ENCODE assay signal across 14 mouse cellular contexts in the genomic region with DNA sequence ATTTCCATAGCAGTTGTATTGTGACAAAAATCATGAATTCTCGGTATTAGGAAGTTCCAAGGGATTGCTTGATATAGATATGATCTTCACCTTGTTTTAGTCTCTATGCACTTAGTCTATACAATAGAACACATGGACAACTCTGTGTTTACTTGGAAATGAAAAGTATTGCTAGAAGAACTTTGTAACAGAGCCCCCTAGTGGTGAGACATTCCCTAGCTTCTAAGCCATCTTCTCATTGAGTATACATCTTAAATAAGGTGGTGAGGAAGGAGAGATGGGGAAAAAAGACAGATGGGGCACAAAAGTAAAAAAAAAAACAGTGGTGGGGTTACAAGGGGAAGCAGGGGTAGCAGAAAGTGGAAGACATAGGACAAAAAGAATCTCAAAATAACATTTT. TPM values are rescaled to one million over a fixed set of nuclear protein-coding genes. Genes with fewer than 3 reads are reported as not detected.
DNase-seq lines count a peak whose midpoint lies in the region; ATAC-seq and TF ChIP-seq lines count a peak whose summit lies in the region.
"Had no signal": no experiment of that assay in that cellular context is flagged by ENCODE, and none has a peak within 500 bp of the region (broad histone marks: within the 10 kb centered on the region; RNA-seq: fewer than 3 reads in every experiment).

No protein-coding gene starts in this region.

- H3K4me2 ChIP-seq in intestine, postnatal 0 days (replicated peaks; ENCODE audit: low read depth): no peak overlapping the region
- H3K4me2 ChIP-seq in intestine, embryonic 16.5 days (ENCODE audit: low read depth, low read length): no peak overlapping the region

- H3K36me3 ChIP-seq in intestine, postnatal 0 days (ENCODE audit: control insufficient read depth, insufficient read depth): no peaks in the 10 kb centered on the region
- no peaks in the 10 kb centered on the region for H3K36me3 ChIP-seq in intestine, embryonic 16.5 days (ENCODE audit: control insufficient read depth, insufficient read depth, low read length)

- no peaks in the 10 kb centered on the region for H3K9me3 ChIP-seq in intestine, postnatal 0 days (ENCODE audit: control insufficient read depth)
- H3K9me3 ChIP-seq in intestine, embryonic 16.5 days (ENCODE audit: control insufficient read depth, low read length): no peaks in the 10 kb centered on the region

- peak; percentile 61 for TF ChIP-seq CTCF in intestine, postnatal 0 days (IDR thresholded peaks at IDR 0.05; ENCODE audit: low read depth)

- DNase-seq in thymus, postnatal 0 days (ENCODE audit: low spot score): peak; percentile 2
- DNase-seq in thymus, postnatal 10 days (ENCODE audit: low spot score in 2 of 2): no peak
- DNase-seq in embryo, embryonic 10 days (ENCODE audit: low spot score): peak; percentile 17
- DNase-seq in frontal cortex, postnatal 14 days (ENCODE audit: low spot score in 2 of 2): no peak
- DNase-seq in layer of hippocampus, adult 18-20 months (ENCODE audit: low spot score in 2 of 2): no peak
- DNase-seq: heart, adult 11 months; thymus, adult 18-20 months had no signal

- H3K4me3 ChIP-seq in intestine, postnatal 0 days (ENCODE audit: low read depth, low read length): no peak overlapping the region
- no peak overlapping the region for H3K4me3 ChIP-seq in intestine, embryonic 16.5 days (ENCODE audit: low read length)
- H3K4me3 ChIP-seq: erythroblast, embryonic 14.5 days had no signal

- H3K4me1 ChIP-seq in intestine, postnatal 0 days (replicated peaks; ENCODE audit: control insufficient read depth, insufficient read depth, low read length): no peaks in the 10 kb centered on the region
- no peaks in the 10 kb centered on the region for H3K4me1 ChIP-seq in intestine, embryonic 16.5 days (ENCODE audit: control insufficient read depth, insufficient read depth, low read length)

- WGBS in intestine, postnatal 0 days: 76% methylated on average over 1 of the region's 1 CpGs
- 87% methylated on average over 1 of the region's 1 CpGs for WGBS in intestine, embryonic 16.5 days

- H3K9ac ChIP-seq in intestine, postnatal 0 days (ENCODE audit: low read depth, low read length): no peak overlapping the region
- no peak overlapping the region for H3K9ac ChIP-seq in intestine, embryonic 16.5 days (ENCODE audit: low read depth, low read length)

- no peak for ATAC-seq in intestine, postnatal 0 days
- ATAC-seq in intestine, embryonic 16.5 days: no peak
- ATAC-seq: activated CD4-positive, CD25-positive, alpha-beta regulatory T cell, adult 4 months had no signal

- no peaks in the 10 kb centered on the region for H3K27me3 ChIP-seq in intestine, postnatal 0 days (replicated peaks; ENCODE audit: control insufficient read depth, insufficient read depth, low read length)
- no peaks in the 10 kb centered on the region for H3K27me3 ChIP-seq in intestine, embryonic 16.5 days (replicated peaks; ENCODE audit: control insufficient read depth, insufficient read depth, low read length)

- no peak overlapping the region for H3K27ac ChIP-seq in intestine, postnatal 0 days (ENCODE audit: low read depth, low read length)
- no peak overlapping the region for H3K27ac ChIP-seq in intestine, embryonic 16.5 days (ENCODE audit: low read length)
- H3K27ac ChIP-seq: macrophage had no signal

RNA-seq across cellular contexts. Expression of a gene that starts 5.6 kb away (rescaled TPM):
- polyA plus RNA-seq in intestine, postnatal 0 days (2015; fragmentation: Nextera tagmentation; extraction: Ambion mirVana): not detected in 2 replicates
- polyA plus RNA-seq in intestine, embryonic 16.5 days (2015; fragmentation: Nextera tagmentation; extraction: Ambion mirVana): not detected in 2 replicates
- not detected in 2 replicates for polyA plus RNA-seq in thymus, postnatal 0 days (2015; fragmentation: Nextera tagmentation; extraction: Ambion mirVana)
- total RNA-seq in layer of hippocampus, adult 18-20 months (2021): not detected
- total RNA-seq: left cerebral cortex, postnatal 10 days had no signal
- polyA plus RNA-seq: activated CD4-positive, CD25-positive, alpha-beta regulatory T cell, adult 4 months; erythroblast, embryonic 14.5 days; macrophage; neural tube, embryonic 11.5 days had no signal

RNA-seq across cellular contexts. Expression of a gene that starts 16.4 kb away (rescaled TPM):
- polyA plus RNA-seq in intestine, postnatal 0 days (2015; fragmentation: Nextera tagmentation; extraction: Ambion mirVana): not detected in 2 replicates
- not detected in 2 replicates for polyA plus RNA-seq in intestine, embryonic 16.5 days (2015; fragmentation: Nextera tagmentation; extraction: Ambion mirVana)
- polyA plus RNA-seq in thymus, postnatal 0 days (2015; fragmentation: Nextera tagmentation; extraction: Ambion mirVana): not detected in 2 replicates
- not detected for total RNA-seq in layer of hippocampus, adult 18-20 months (2021)
- total RNA-seq: left cerebral cortex, postnatal 10 days had no signal
- polyA plus RNA-seq: activated CD4-positive, CD25-positive, alpha-beta regulatory T cell, adult 4 months; erythroblast, embryonic 14.5 days; macrophage; neural tube, embryonic 11.5 days had no signal

RNA-seq across cellular contexts. Expression of a gene that starts 29.7 kb away (rescaled TPM):
- not detected in 2 replicates for polyA plus RNA-seq in intestine, postnatal 0 days (2015; fragmentation: Nextera tagmentation; extraction: Ambion mirVana)
- not detected in 2 replicates for polyA plus RNA-seq in intestine, embryonic 16.5 days (2015; fragmentation: Nextera tagmentation; extraction: Ambion mirVana)
- polyA plus RNA-seq in thymus, postnatal 0 days (2015; fragmentation: Nextera tagmentation; extraction: Ambion mirVana): not detected in 2 replicates
- not detected for total RNA-seq in layer of hippocampus, adult 18-20 months (2021)
- total RNA-seq: left cerebral cortex, postnatal 10 days had no signal
- polyA plus RNA-seq: activated CD4-positive, CD25-positive, alpha-beta regulatory T cell, adult 4 months; erythroblast, embryonic 14.5 days; macrophage; neural tube, embryonic 11.5 days had no signal

RNA-seq across cellular contexts. Expression of a gene that starts 40.7 kb away (rescaled TPM):
- not detected in 2 replicates for polyA plus RNA-seq in intestine, postnatal 0 days (2015; fragmentation: Nextera tagmentation; extraction: Ambion mirVana)
- not detected in 2 replicates for polyA plus RNA-seq in intestine, embryonic 16.5 days (2015; fragmentation: Nextera tagmentation; extraction: Ambion mirVana)
- not detected in 2 replicates for polyA plus RNA-seq in thymus, postnatal 0 days (2015; fragmentation: Nextera tagmentation; extraction: Ambion mirVana)
- not detected for total RNA-seq in layer of hippocampus, adult 18-20 months (2021)
- total RNA-seq: left cerebral cortex, postnatal 10 days had no signal
- polyA plus RNA-seq: activated CD4-positive, CD25-positive, alpha-beta regulatory T cell, adult 4 months; erythroblast, embryonic 14.5 days; macrophage; neural tube, embryonic 11.5 days had no signal

RNA-seq across cellular contexts. Expression of a gene that starts 56.0 kb away (rescaled TPM):
- polyA plus RNA-seq in intestine, postnatal 0 days (2015; fragmentation: Nextera tagmentation; extraction: Ambion mirVana): not detected in 2 replicates
- polyA plus RNA-seq in intestine, embryonic 16.5 days (2015; fragmentation: Nextera tagmentation; extraction: Ambion mirVana): not detected in 2 replicates
- polyA plus RNA-seq in thymus, postnatal 0 days (2015; fragmentation: Nextera tagmentation; extraction: Ambion mirVana): not detected in 2 replicates
- not detected for total RNA-seq in layer of hippocampus, adult 18-20 months (2021)
- total RNA-seq: left cerebral cortex, postnatal 10 days had no signal
- polyA plus RNA-seq: erythroblast, embryonic 14.5 days; macrophage; neural tube, embryonic 11.5 days had no signal

Comparison
In these comparisons a context has a peak if more than half of its experiments do, and no peak if none do; other contexts are left out.
1. DNase-seq: peak in thymus, postnatal 0 days (single experiment) and embryo, embryonic 10 days (single experiment); none in thymus, postnatal 10 days (0 of 2), frontal cortex, postnatal 14 days (0 of 2) and layer of hippocampus, adult 18-20 months (0 of 2).